Mouse (Mus musculus) neural tube, embryonic 10.5 days (tissue): Measurements from ENCODE around the gene Chst8.
A peak's percentile ranks its signal among the peaks of the same experiment; 100 is the strongest.

Experiments
- DNase-seq: peaks from one replicate; pipeline ENCODE4 v3.0.0-alpha.2; 2017; ENCODE audit warnings: low spot score; ENCODE audit errors: extremely low spot score

Chst8 gene

DNA sequence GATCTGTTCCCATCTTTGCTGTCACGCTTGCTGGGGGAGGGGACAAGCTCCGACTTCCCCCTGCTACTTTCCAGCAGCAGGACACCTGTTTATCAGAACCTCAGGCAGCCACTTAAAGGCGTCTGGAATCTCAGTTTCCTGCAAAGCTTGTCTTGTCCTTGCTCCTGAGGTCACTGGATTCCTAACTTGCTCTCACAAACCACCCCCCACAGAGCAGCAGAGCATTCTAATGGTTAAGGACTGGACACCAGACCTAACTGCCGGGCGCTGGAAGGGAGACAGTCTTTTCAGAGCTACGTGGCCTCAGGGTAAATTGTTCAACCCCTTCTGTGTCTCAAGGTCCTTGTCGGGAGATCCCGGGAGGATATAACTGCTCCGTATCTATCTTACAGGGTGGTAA, 143.2 kb downstream of the Chst8 start:
- peak; percentile 28 for DNase-seq

GRCm38 (mm10) chr7:34667874-34668273, 144.6 kb downstream of the Chst8 start:
- no peak for DNase-seq

DNA sequence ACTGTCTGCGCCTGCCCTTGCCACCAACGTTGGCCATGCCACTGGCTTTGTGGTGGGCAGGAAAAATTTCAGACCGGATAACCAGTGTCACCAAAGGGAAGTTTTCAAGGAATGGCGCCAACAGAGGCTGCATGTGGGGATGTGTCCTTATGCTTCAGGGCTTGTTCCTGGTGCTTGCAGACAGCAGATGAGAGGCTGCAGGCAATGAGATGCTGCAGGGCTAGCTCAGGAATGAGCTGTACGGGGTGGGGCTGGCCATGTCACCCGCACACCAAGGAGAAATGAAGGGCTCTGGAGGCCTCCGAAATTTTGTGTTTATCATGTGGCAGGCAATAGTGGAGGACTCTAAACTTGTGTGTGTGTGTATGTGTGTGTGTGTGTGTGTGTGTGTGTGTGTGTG, 149.4 kb downstream of the Chst8 start:
- DNase-seq = no peak

- DNase-seq = no peak
These were observed 150.3 kb downstream of the Chst8 start for GRCm38 (mm10) chr7:34662227-34662626.

GRCm38 (mm10) chr7:34659386-34660085, 153.0 kb downstream of the Chst8 start:
- DNase-seq = no peak

DNA sequence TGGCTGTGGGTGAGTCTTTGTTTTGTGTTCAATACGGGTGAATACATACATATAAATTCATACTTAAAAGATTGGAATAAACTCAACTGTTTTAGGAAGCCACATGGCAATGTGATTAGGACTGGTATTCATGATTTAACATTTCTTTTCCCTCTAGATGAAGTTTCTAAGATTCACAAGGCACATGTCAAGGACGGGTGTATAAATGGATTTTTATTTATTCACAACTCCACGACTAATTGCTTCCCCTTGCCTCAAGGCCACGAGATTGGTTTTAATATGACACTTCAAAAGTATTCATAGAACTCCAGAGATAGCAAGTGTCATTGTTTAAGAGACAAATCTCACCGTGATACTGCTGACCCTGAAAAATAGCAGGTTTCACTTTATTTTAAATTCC, 155.9 kb downstream of the Chst8 start, which contains the start of gene Kctd15:
Gene Kctd15, minus strand, starts transcription at position 101 of the 400 bp plus-strand sequence.
- DNase-seq = no peak

DNA sequence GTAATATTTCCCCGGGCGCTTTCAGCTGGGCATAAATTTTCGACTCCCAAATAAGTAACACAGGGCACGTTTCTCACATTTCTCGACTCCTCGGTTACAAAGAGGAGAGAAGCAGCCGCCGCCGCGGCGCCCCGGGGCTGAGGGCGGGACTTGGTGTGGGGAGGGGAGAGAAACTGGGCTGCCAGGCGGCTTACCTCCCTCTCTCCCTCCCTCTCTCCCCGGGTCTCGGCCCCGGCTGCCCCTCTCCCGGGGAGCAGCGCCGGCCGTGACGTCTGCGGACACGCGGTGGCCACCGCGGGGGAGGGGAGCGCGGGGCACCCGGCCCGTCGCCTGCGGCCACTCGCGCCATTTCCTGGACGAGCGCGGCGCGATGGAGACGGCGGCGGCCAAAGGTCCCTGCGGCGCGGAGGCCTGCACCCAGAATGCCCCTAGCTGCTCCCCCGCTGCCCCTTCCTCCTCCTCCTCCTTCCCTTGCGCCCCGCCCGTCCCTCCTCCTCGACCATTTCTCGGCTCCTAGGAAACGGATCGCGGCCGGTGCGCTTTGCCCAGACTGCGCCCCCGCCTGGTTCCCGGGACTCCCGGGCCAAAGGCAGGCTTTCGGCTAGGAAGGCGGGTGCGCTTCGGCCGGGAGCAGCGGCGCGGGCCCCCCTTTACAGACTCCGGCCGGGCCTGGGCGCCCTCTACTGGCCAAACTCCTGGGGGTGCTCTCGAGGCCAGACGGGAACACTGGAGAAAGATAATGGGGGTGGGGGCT, 157.2 kb downstream of the Chst8 start:
- DNase-seq = peak; percentile 96

DNA sequence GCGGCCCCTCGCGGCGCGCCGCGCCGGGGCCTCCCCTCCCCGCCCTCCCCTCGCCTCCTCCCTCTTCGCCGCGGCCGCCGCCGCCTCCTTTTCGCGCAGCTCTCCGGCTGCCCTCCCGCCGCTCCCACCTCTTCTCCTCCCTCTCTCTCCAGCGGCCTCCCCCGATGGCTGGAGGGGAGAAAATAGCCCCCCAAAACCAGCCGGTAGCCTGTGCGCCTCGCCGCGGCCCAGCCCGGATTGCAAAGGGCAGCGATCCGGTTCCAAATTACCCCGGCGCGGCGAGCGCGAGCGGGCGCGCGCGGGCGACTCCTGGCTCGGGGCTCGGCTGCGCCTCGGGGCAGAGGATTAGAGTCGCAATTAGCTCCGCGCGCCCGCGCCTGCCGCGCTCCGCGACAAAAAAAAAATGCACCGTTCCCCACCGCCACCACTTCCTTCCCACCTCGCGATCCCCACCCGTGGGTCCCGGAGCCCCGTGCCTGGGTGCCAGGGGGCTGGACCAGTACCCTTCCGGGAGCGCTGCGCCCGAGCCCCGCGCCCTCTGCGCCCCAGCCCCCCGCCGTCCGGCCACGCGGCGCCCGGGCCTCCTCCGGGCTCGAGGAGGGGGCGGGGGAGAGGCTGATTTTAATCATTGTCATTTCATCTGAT, 157.9 kb downstream of the Chst8 start:
- peak; percentile 82 for DNase-seq

GRCm38 (mm10) chr7:34653731-34654440, 158.6 kb downstream of the Chst8 start:
- peak; percentile 77 for DNase-seq

GRCm38 (mm10) chr7:34652751-34653502, 159.6 kb downstream of the Chst8 start:
- peak; percentile 67 for DNase-seq

DNA sequence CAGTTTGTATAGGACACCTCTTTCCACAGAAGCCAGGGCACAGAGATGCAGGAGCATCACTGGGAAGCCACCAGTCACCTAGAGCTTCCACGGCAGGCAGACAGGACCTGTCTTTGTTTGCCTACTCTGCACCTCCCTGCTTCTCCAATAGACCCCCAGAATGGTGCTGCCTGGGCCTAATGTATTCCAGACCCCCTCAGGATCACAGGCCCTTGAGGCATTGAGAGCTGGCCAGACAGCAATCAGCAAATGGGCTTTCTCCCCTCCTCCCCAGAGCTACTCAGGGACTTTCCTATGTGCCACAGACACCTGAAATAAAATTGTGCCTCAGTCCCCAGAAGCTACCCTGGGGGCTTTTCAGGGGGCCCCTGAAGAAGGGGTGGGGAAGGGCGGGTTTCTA, 161.1 kb downstream of the Chst8 start:
- DNase-seq = no peak

DNA sequence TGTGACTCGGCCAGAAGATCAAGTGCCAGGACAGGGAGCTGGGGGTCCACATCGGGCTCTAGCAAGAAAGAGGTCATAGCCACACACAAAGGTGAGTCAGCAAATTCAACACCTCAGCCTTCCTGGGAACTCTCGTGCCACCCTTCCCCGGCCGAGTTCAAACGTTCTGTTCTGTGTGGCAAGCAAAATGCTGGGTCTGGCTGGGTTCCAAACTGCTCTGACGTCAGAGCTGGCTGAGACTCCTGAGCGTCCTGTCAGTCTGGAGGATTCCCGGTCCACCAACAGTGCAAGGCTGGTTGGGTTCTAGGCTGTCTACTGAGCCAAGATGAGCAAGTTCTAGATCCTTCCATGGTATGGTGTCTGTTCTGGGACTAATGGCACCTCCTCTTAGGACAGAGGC, 165.5 kb downstream of the Chst8 start:
- DNase-seq = no peak

- no peak for DNase-seq
These were observed 166.2 kb downstream of the Chst8 start for GRCm38 (mm10) chr7:34646144-34646795.

- no peak for DNase-seq
These were observed 166.9 kb downstream of the Chst8 start for GRCm38 (mm10) chr7:34645623-34646022.

- no peak for DNase-seq
These were observed 167.9 kb downstream of the Chst8 start for GRCm38 (mm10) chr7:34644591-34644990.

GRCm38 (mm10) chr7:34643329-34643728, 169.2 kb downstream of the Chst8 start:
- DNase-seq = no peak

DNA sequence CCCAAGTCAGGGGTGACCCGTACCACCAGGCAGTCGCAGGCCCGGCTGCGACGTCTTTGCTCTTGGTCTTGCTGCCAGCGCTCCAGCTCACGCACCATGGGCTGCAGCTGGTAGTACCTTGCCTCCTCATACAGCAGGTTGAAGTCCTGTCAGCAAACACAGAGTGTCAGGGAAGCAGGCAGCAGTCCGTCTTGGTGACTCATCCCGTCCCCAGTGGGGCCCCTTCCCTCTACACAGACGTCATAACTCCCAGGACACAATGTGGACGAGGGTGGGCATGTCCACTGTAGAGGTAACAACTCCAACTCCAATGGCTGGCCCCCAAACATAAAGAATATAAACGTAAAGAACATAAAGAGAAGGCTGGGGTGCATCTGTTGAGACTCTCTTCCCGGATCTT, 170.5 kb downstream of the Chst8 start:
- no peak for DNase-seq

DNA sequence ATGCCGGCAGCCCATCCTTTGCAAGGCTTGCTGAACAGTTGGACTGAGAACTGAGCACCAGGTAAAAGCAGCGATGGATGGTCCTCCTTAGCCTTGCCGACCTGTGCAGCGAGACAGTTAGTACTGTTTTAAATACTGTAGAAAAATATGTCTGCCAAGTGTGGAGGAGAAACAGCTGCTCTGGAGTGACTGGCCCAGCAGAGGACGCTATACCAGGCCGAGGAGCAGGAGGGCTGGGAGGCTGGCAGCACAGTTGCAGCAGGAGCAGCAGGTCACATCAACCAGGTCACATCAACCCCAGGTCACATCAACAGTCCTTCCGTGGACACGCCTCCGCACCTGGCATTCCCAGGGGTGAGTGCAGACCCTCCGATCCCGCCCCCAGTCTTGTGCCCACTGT, 172.7 kb downstream of the Chst8 start:
- no peak for DNase-seq

DNA sequence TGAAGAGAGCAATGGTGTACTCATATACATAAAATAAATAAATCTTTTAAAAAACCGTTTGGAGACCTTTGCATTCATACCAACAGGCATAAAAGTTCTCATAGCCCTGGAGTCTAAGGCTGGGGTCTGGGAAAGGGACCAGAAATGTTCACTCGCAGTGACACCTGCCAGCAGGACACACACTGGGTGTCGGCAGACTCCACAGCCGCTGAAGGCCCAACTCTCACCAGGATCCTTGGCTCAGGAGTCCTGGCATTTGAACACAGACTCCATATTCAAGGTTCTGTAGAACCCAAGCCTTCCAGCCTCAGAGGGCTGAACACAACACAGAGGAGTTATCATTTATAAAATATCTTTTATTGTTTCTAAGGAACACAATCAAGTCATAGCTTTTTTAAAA, 175.8 kb downstream of the Chst8 start:
- no peak for DNase-seq

GRCm38 (mm10) chr7:34632966-34633742, 179.4 kb downstream of the Chst8 start:
- no peak for DNase-seq
